Mouse (Mus musculus) kidney, postnatal 0 days (tissue): ENCODE measurements around the gene Wdr45. TPM values are rescaled to one million over a fixed set of nuclear protein-coding genes. Genes with fewer than 3 reads are reported as not detected.
"Not testable (repeated sequence)": the region's sequence is repeated elsewhere in the genome, so short reads cannot be mapped to it uniquely, and the experiment has no call there.

Experiments
- ATAC-seq: fragments of 200-750 bp; cut with Nextera tagmentation; replicated peaks from 2 replicates; pipeline ENCODE4 v1.8.0; 2017; ENCODE audit warnings: low read depth, moderate number of reproducible peaks, moderate TSS enrichment, moderate library complexity; ENCODE audit not compliant: low FRiP score
- DNase-seq: peaks from one replicate; pipeline ENCODE4 v3.0.0-alpha.2; 2016; ENCODE audit warnings: low spot score
- H3K27ac ChIP-seq: fragments of 300-500 bp; sonication (generic); 2 replicates; pipeline ENCODE4 v1.5.1; 2014; ENCODE audit warnings: mild to moderate bottlenecking
- H3K27me3 ChIP-seq: fragments of 300-500 bp; sonication (generic); 2 replicates; pipeline ENCODE4 v1.6.1; 2014; ENCODE audit warnings: low read length, mixed read lengths; ENCODE audit not compliant: insufficient read depth
- H3K36me3 ChIP-seq: fragments of 300-500 bp; sonication (generic); 2 replicates; pipeline ENCODE4 v1.6.1; 2014; ENCODE audit warnings: low read length, mixed read lengths; ENCODE audit not compliant: insufficient read depth
- H3K4me1 ChIP-seq: fragments of 300-500 bp; sonication (generic); replicated peaks from 2 replicates; pipeline ENCODE4 v1.6.1; 2014; ENCODE audit warnings: antibody characterized with exemption, low read length, mixed read lengths; ENCODE audit not compliant: insufficient read depth
- H3K4me2 ChIP-seq: fragments of 300-500 bp; sonication (generic); 2 replicates; pipeline ENCODE4 v1.6.1; 2014; ENCODE audit warnings: mild to moderate bottlenecking, low read length, moderate library complexity, mixed read lengths
- H3K4me3 ChIP-seq: fragments of 300-500 bp; sonication (generic); replicated peaks from 2 replicates; pipeline ENCODE4 v1.5.1; 2014; ENCODE audit warnings: low read depth, low read length
- H3K9ac ChIP-seq: fragments of 300-500 bp; sonication (generic); 2 replicates; pipeline ENCODE4 v1.6.1; 2014; ENCODE audit warnings: low read depth, low read length
- H3K9me3 ChIP-seq: fragments of 300-500 bp; sonication (generic); replicated peaks from 2 replicates; pipeline ENCODE4 v1.6.1; 2016; ENCODE audit warnings: low read length, inconsistent platforms, mixed read lengths
- CTCF ChIP-seq: IDR thresholded peaks from 2 replicates; pipeline ENCODE4 v1.5.1; 2016; ENCODE audit warnings: antibody characterized with exemption, low read depth, mild to moderate bottlenecking, moderate library complexity
- WGBS: fragments of 180-500 bp; shearing (Covaris S2); extraction: QIAGEN DNeasy Blood & Tissue Kit; methylation state at CpG from one replicate; pipeline ENCODE4 v1.1.7; 2014; 5-methylcytosine and 5-hydroxymethylcytosine counted together
- polyA plus RNA-seq: library from polyadenylated mRNA; unstranded; fragments of >200 nt; fragmentation: Nextera tagmentation; extraction: Ambion mirVana; gene quantifications from 2 replicates; pipeline ENCODE4 v1.2.1, GENCODE M21; 2015

The Wdr45 gene
- polyA plus RNA-seq, 1 experiment from 2014 or later, result 39.6 TPM

- not testable (repeated sequence) for ATAC-seq, H3K27me3 ChIP-seq, H3K9ac ChIP-seq, H3K4me1 ChIP-seq, H3K27ac ChIP-seq, H3K4me3 ChIP-seq, H3K36me3 ChIP-seq, H3K9me3 ChIP-seq, H3K4me2 ChIP-seq, DNase-seq
- TF ChIP-seq CTCF, result peak; percentile 54
- WGBS, result 25% methylated on average over 3 of the region's 3 CpGs
Measured at GRCm38 (mm10) chrX:7753627-7754026, 39.5 kb downstream of the Wdr45 start.

DNA sequence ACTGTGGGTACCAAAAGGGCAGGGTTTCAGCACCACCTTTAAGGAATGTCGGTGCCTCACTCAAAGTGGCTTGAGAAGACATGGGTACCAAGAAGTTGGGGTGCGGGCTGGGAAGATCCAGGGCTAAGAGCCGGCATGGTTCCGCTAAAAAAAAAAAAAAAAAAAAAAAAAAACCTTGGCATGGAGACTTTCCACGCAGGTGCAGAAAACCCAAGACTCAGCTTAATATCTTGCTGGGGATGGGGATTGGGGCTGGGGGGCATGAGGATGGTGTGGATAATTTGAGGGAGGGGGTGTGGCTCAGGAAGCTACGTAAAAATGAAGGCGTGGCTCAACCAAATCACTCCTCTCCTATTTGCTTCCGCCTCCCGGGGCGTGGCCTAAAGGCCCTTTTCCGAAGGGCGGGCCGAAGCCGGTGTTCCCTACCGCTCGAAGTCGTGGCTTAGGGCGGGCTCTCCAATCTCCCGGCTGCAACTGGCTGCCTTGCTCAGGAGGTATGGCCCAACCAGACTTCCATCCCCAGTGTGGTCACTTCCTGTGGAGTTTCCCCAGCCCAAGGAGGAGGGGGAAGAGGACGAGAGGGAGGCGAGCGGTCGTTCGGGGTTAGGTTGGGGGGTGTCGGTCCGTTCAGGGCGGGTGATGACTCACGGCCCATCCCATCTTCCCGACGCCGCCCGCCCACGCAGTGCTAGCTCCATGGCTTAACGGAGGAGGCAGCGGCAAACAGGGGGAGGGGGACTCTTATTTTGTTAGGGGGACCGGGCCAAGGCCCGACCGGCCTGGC is 48.2 kb downstream of the Wdr45 start, which contains the start of gene Tfe3:
TSS of gene Tfe3 (plus strand) at position 424 of the 784 bp plus-strand sequence.
- Histone ChIP-seq H3K9me3 (no peaks in the 10 kb centered on the region), H3K36me3 (no peaks in the 10 kb centered on the region), H3K9ac (peak within 1 kb of the TSS; percentile 78), H3K4me3 (peak within 1 kb of the TSS; percentile 69), H3K4me1 (no peaks in the 10 kb centered on the region), H3K27ac (peak within 1 kb of the TSS; percentile 82), H3K4me2 (peak within 1 kb of the TSS; percentile 67), H3K27me3 (no peaks in the 10 kb centered on the region)
- peak; percentile 98 for ATAC-seq
- TF ChIP-seq CTCF, result no peak
- 33% methylated on average over 34 of the region's 38 CpGs for WGBS
- DNase-seq, result peak; percentile 97

GRCm38 (mm10) chrX:7762921-7763197 is 48.7 kb downstream of the Wdr45 start:
- DNase-seq (no peak), ATAC-seq (no peak; the same call in 1 of the 2 replicates)
- Histone ChIP-seq H3K4me1 (no peaks in the 10 kb centered on the region), H3K4me3 (peak overlapping the region; percentile 69), H3K27ac (peak overlapping the region; percentile 82), H3K9me3 (no peaks in the 10 kb centered on the region), H3K36me3 (0 out of 2 replicates have a peak, but pooled peaks cover 3% of the 10 kb centered on the region), H3K27me3 (no peaks in the 10 kb centered on the region), H3K4me2 (peak overlapping the region; percentile 67), H3K9ac (peak overlapping the region; percentile 78)
- TF ChIP-seq CTCF, result no peak
- 20% methylated on average over 21 of the region's 21 CpGs for WGBS

GRCm38 (mm10) chrX:7763631-7764393 is 49.7 kb downstream of the Wdr45 start:
- no peak for TF ChIP-seq CTCF
- peak; percentile 34 for DNase-seq
- Histone ChIP-seq H3K4me2 (peak overlapping the region; percentile 67), H3K9ac (peak overlapping the region; percentile 42), H3K27ac (peak overlapping the region; percentile 82), H3K27me3 (no peaks in the 10 kb centered on the region), H3K9me3 (no peaks in the 10 kb centered on the region), H3K4me1 (no peaks in the 10 kb centered on the region), H3K4me3 (peak overlapping the region; percentile 69), H3K36me3 (0 out of 2 replicates have a peak, but pooled peaks cover 12% of the 10 kb centered on the region)
- no peak for ATAC-seq
- 21% methylated on average over 22 of the region's 22 CpGs for WGBS

DNA sequence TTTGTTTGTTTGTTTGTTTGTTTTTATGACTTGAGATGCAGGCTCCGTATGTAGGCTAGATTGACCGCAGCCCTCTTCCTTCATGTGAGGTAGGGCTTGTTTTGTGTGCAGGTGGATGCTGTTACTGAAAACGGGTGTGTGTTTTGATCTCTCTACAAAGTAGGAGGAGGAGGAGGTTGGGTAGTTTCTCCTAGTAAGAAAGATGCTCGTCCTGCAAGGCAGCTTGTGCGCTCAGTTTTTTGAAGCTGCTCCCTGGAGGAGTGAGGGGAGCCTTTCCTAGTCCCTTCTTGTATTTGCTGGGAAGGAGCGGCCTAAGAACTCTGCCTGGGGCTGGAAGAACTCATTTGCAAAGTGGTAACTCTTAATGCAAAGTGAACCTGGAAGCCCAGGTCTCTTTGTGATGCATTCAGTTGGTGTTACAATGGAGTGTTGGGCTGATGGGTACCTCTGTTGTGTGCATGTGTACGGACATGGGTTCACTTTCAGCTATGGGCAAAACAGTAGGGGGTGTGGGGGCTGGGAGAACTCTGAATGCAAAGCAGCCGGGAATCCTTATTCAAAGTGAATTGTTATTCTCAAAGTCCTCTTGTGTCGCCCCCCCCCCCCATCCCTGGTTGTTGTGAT is 50.6 kb downstream of the Wdr45 start:
- no peak for TF ChIP-seq CTCF
- WGBS, result 27% methylated on average over 9 of the region's 9 CpGs
- ATAC-seq, result no peak

DNA sequence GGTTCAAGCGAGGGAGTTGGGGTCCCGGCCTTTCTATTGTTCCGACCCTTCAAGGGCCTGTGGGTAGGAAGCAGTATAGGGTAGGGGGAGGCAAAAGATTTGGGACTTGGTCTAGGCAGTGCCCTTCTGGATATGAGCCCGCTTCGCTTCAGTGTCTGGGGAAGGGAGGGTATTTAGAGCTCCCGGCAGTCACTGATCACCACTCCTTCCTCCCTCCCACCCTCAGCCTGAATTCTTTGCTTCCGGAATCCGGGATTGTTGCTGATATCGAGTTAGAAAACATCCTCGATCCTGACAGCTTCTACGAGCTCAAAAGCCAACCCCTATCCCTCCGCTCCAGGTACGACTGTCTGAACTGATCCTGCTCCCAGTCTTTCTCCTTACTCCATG is 51.1 kb downstream of the Wdr45 start:
- 0 out of 2 replicates have a peak overlapping the region, but pooled peaks have one; percentile 8 for H3K9ac ChIP-seq
- peak overlapping the region; percentile 71 for H3K27ac ChIP-seq
- ATAC-seq (no peak), DNase-seq (peak; percentile 32)
- H3K9me3 ChIP-seq, result no peaks in the 10 kb centered on the region
- no peaks in the 10 kb centered on the region for H3K27me3 ChIP-seq
- 25% methylated on average over 13 of the region's 13 CpGs for WGBS
- H3K36me3 ChIP-seq, result 0 out of 2 replicates have a peak, but pooled peaks cover 12% of the 10 kb centered on the region
- peak overlapping the region; percentile 67 for H3K4me2 ChIP-seq
- H3K4me1 ChIP-seq, result no peaks in the 10 kb centered on the region
- H3K4me3 ChIP-seq, result peak overlapping the region; percentile 16; the same call in 1 of the 2 replicates
- no peak for TF ChIP-seq CTCF

More for the DNA sequence above, 50.6 kb downstream of the Wdr45 start:
- Histone ChIP-seq H3K4me1 (no peaks in the 10 kb centered on the region), H3K27ac (0 out of 2 replicates have a peak overlapping the region, but pooled peaks have one; percentile 82), H3K9ac (0 out of 2 replicates have a peak overlapping the region, but pooled peaks have one; percentile 42), H3K36me3 (0 out of 2 replicates have a peak, but pooled peaks cover 12% of the 10 kb centered on the region), H3K4me3 (peak overlapping the region; percentile 69), H3K27me3 (no peaks in the 10 kb centered on the region), H3K9me3 (no peaks in the 10 kb centered on the region), H3K4me2 (peak overlapping the region; percentile 67)
- no peak for DNase-seq
